Mouse (Mus musculus) limb, embryonic 12.5 days (tissue): Measurements from ENCODE around the gene Gm9944. TPM values are rescaled to one million over a fixed set of nuclear protein-coding genes. Genes with fewer than 3 reads are reported as not detected.

ENCODE experiments used
- ATAC-seq: fragments of 200-750 bp; cut with Nextera tagmentation; 2 replicates; pipeline ENCODE4 v1.8.0; 2017; ENCODE audit warnings: low read depth, moderate TSS enrichment; ENCODE audit not compliant: insufficient number of reproducible peaks, insufficient read depth, low FRiP score, low TSS enrichment
- H3K27ac ChIP-seq: fragments of 300-500 bp; sonication (generic); 2 replicates; pipeline ENCODE4 v1.5.1; 2016; ENCODE audit warnings: mild to moderate bottlenecking, moderate library complexity
- H3K27me3 ChIP-seq: fragments of 300-500 bp; sonication (generic); 2 replicates; pipeline ENCODE4 v1.6.1; 2016; ENCODE audit warnings: mild to moderate bottlenecking, moderate library complexity
- H3K36me3 ChIP-seq: fragments of 300-500 bp; sonication (generic); 2 replicates; pipeline ENCODE4 v1.6.1; 2016; ENCODE audit warnings: mild to moderate bottlenecking, moderate library complexity
- H3K4me1 ChIP-seq: fragments of 300-500 bp; sonication (generic); replicated peaks from 2 replicates; pipeline ENCODE4 v1.6.1; 2016
- H3K4me2 ChIP-seq: fragments of 300-500 bp; sonication (generic); 2 replicates; pipeline ENCODE4 v1.6.1; 2016; ENCODE audit warnings: mild to moderate bottlenecking, moderate library complexity
- H3K4me3 ChIP-seq: fragments of 300-500 bp; sonication (generic); replicated peaks from 2 replicates; pipeline ENCODE4 v1.5.1; 2016; ENCODE audit warnings: mild to moderate bottlenecking
- H3K9ac ChIP-seq: fragments of 300-500 bp; sonication (generic); replicated peaks from 2 replicates; pipeline ENCODE4 v1.6.1; 2016; ENCODE audit warnings: mild to moderate bottlenecking, moderate library complexity
- H3K9me3 ChIP-seq: fragments of 300-500 bp; sonication (generic); 2 replicates; pipeline ENCODE4 v1.6.1; 2016; ENCODE audit warnings: mild to moderate bottlenecking, moderate library complexity
- WGBS: fragments of 180-500 bp; shearing (Covaris S2); methylation state at CpG from one replicate; pipeline ENCODE4 v1.1.7; 2016; 5-methylcytosine and 5-hydroxymethylcytosine counted together
- polyA plus RNA-seq: library from polyadenylated mRNA; unstranded; fragments of >200 nt; fragmentation: Nextera tagmentation; extraction: Ambion mirVana; gene quantifications from 2 replicates; pipeline ENCODE4 v1.2.1, GENCODE M21; 2016

Gm9944 gene
- polyA plus RNA-seq, 1 experiment from 2014 or later = not detected

GRCm38 (mm10) chr4:144424590-144424989, 28.5 kb downstream of the Gm9944 start:
- Histone ChIP-seq H3K9ac (no peak overlapping the region), H3K4me2 (no peak overlapping the region), H3K4me1 (no peaks in the 10 kb centered on the region), H3K27me3 (no peaks in the 10 kb centered on the region), H3K9me3 (no peaks in the 10 kb centered on the region), H3K27ac (no peak overlapping the region), H3K36me3 (no peaks in the 10 kb centered on the region), H3K4me3 (no peak overlapping the region)
- ATAC-seq = no peak
- 80% methylated on average over 5 of the region's 5 CpGs for WGBS

GRCm38 (mm10) chr4:144420644-144421043, 32.5 kb downstream of the Gm9944 start:
- H3K9me3 ChIP-seq = no peaks in the 10 kb centered on the region
- H3K27me3 ChIP-seq = no peaks in the 10 kb centered on the region
- ATAC-seq = no peak
- H3K4me2 ChIP-seq = no peak overlapping the region
- no peak overlapping the region for H3K9ac ChIP-seq
- no peaks in the 10 kb centered on the region for H3K4me1 ChIP-seq
- no peaks in the 10 kb centered on the region for H3K36me3 ChIP-seq
- H3K27ac ChIP-seq = no peak overlapping the region
- H3K4me3 ChIP-seq = no peak overlapping the region

GRCm38 (mm10) chr4:144408290-144408689, 44.8 kb downstream of the Gm9944 start, which contains the start of gene Pramef12:
Gene Pramef12 (minus strand): TSS chr4:144408464.
- H3K27me3 ChIP-seq = no peaks in the 10 kb centered on the region
- no peak within 1 kb of the TSS for H3K27ac ChIP-seq
- H3K4me3 ChIP-seq = no peak within 1 kb of the TSS
- H3K4me1 ChIP-seq = no peaks in the 10 kb centered on the region
- no peak for ATAC-seq
- no peak within 1 kb of the TSS for H3K9ac ChIP-seq
- H3K9me3 ChIP-seq = no peaks in the 10 kb centered on the region
- 78% methylated on average over 9 of the region's 9 CpGs for WGBS
- no peak within 1 kb of the TSS for H3K4me2 ChIP-seq
- no peaks in the 10 kb centered on the region for H3K36me3 ChIP-seq

GRCm38 (mm10) chr4:144406261-144406660, 46.9 kb downstream of the Gm9944 start:
- H3K36me3 ChIP-seq = no peaks in the 10 kb centered on the region
- no peak overlapping the region for H3K9ac ChIP-seq
- no peaks in the 10 kb centered on the region for H3K4me1 ChIP-seq
- H3K27me3 ChIP-seq = no peaks in the 10 kb centered on the region
- H3K9me3 ChIP-seq = no peaks in the 10 kb centered on the region
- ATAC-seq = no peak
- no peak overlapping the region for H3K4me3 ChIP-seq
- H3K4me2 ChIP-seq = no peak overlapping the region
- WGBS = 74% methylated on average over 3 of the region's 3 CpGs
- H3K27ac ChIP-seq = no peak overlapping the region

- WGBS = 5% methylated on average over 17 of the region's 17 CpGs
- Histone ChIP-seq H3K9ac (no peak overlapping the region; the same call in 1 of the 2 replicates), H3K9me3 (no peaks in the 10 kb centered on the region), H3K4me1 (no peaks in the 10 kb centered on the region), H3K4me3 (peak overlapping the region; percentile 36), H3K27ac (peak overlapping the region; percentile 70; the same call in 1 of the 2 replicates), H3K36me3 (no peaks in the 10 kb centered on the region), H3K4me2 (peak overlapping the region; percentile 52), H3K27me3 (no peaks in the 10 kb centered on the region)
- ATAC-seq = peak; percentile 88
These were observed 48.5 kb downstream of the Gm9944 start for GRCm38 (mm10) chr4:144404456-144405086.

Other genes with a start within 250 kb of the Gm9944 start
- not detected in 2 replicates for gene C87977, start 240.0 kb downstream of the Gm9944 start, polyA plus RNA-seq
- not detected in 2 replicates for gene Pramel5, start 172.8 kb downstream of the Gm9944 start, polyA plus RNA-seq
- not detected in 2 replicates for gene Gm13128, start 123.1 kb downstream of the Gm9944 start, polyA plus RNA-seq
- gene Gm13119, start 95.4 kb downstream of the Gm9944 start, polyA plus RNA-seq = not detected in 2 replicates
- gene Pramef20, start 75.4 kb downstream of the Gm9944 start, polyA plus RNA-seq = not detected in 2 replicates
- 0.14 and 0.26 TPM in 2 replicates for gene Pramef12, start 44.9 kb downstream of the Gm9944 start, polyA plus RNA-seq
- gene 1700012P22Rik, start 14.5 kb downstream of the Gm9944 start, polyA plus RNA-seq = not detected in 2 replicates
- not detected in 2 replicates for gene Aadacl3, start 10.4 kb upstream of the Gm9944 start, polyA plus RNA-seq
- gene 9430007A20Rik, start 66.5 kb upstream of the Gm9944 start, polyA plus RNA-seq = not detected in 2 replicates
- gene Gm13124, start 111.8 kb upstream of the Gm9944 start, polyA plus RNA-seq = not detected in 2 replicates
- not detected in 2 replicates for gene Aadacl4, start 160.4 kb upstream of the Gm9944 start, polyA plus RNA-seq
- gene Gm436, start 233.1 kb upstream of the Gm9944 start, polyA plus RNA-seq = not detected in 2 replicates